Mouse (Mus musculus) E14TG2a.4 (cell line): ENCODE results near the gene Nckap5.
A peak's percentile ranks its signal among the peaks of the same experiment; 100 is the strongest.

Experiments used
- H3K27me3 ChIP-seq: 2 replicates; pipeline ENCODE4 v1.6.1; 2014; ENCODE audit warnings: low read length, control low read depth; ENCODE audit not compliant: insufficient read depth
- H3K36me3 ChIP-seq: 2 replicates; pipeline ENCODE4 v1.6.1; 2014; ENCODE audit warnings: low read length, control low read depth; ENCODE audit not compliant: insufficient read depth
- H3K4me1 ChIP-seq: replicated peaks from 2 replicates; pipeline ENCODE4 v1.6.1; 2014; ENCODE audit warnings: low read depth, low read length, control low read depth
- H3K4me3 ChIP-seq: replicated peaks from 2 replicates; pipeline ENCODE4 v1.5.1; 2014; ENCODE audit warnings: mild to moderate bottlenecking, low read length
- H3K9me3 ChIP-seq: 2 replicates; pipeline ENCODE4 v1.6.1; 2014; ENCODE audit warnings: low read length, control low read depth
- CTCF ChIP-seq: conservative IDR thresholded peaks from 2 replicates; pipeline ENCODE4 v1.5.1; 2014; ENCODE audit warnings: low read length
- NANOG ChIP-seq: IDR thresholded peaks from 2 replicates; pipeline ENCODE4 v1.6.1; 2014; ENCODE audit warnings: borderline replicate concordance, low read length, mixed read lengths
- POU5F1 ChIP-seq: IDR thresholded peaks from 2 replicates; pipeline ENCODE4 v1.6.1; 2014; ENCODE audit warnings: low read length, borderline replicate concordance

Gene Nckap5

DNA sequence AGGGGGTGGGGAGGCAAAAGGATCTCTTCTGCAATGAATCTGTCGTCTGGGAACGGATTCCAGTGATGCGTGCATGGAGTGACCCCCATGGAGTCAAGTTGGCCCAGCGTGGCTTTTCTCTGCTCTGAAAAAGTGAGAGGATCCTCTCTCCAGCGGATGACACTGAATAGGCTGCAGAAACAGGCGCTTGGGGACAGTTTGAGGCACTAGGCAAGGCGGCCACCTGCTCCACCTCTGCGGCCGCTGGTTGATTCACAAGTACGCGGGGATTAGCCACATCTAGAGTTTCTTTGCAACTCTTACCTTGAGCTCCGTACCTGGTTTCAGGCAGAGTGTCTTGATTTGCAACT is 92.3 kb downstream of the Nckap5 start:
- Histone ChIP-seq H3K9me3 (no peaks in the 10 kb centered on the region), H3K36me3 (no peaks in the 10 kb centered on the region), H3K4me1 (peaks cover 15% of the 10 kb centered on the region), H3K4me3 (peak overlapping the region; percentile 23; the same call in 1 of the 2 replicates), H3K27me3 (peaks cover 16% of the 10 kb centered on the region)
- TF ChIP-seq POU5F1 (no peak), NANOG (no peak), CTCF (no peak)

DNA sequence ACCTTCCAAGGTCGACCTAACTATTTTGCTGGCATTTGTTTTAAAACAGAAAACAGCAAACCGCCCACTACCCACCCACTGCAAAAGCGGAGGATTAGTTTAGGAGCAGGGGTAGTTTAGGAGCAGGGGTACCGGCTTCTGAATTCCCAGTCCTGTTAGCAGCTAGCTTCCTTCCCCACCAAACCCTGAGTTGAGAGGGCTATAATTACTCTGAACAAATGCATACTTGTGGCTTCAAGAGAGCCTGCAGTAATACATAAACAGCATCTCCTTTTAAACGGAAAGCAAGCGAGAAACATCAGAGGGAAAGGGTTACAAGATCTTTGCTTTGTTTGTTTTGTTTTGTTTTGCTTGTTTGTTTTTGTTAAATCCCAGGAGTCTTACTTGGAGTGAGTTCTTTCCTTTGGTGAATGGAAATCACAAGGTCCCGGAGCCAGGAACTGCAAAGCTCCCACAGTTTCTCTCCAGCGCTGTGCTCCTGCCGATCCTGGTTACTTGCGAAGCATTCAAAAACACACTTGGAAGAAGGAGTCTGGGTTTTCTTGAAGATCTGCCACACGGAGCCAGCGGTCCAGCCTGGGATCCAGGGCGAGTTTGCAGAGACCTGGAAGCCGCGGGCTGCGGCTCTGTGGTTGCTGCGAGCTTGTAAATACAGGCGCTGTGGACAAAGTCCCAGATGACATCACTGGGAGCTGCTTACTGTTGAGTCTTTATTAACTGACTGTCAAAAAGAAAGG is 92.9 kb downstream of the Nckap5 start:
- peak overlapping the region; percentile 23; the same call in 1 of the 2 replicates for H3K4me3 ChIP-seq
- TF ChIP-seq CTCF, result no peak
- TF ChIP-seq NANOG, result no peak
- no peak for TF ChIP-seq POU5F1
- H3K4me1 ChIP-seq, result peaks cover 15% of the 10 kb centered on the region
- H3K9me3 ChIP-seq, result no peaks in the 10 kb centered on the region
- peaks cover 16% of the 10 kb centered on the region for H3K27me3 ChIP-seq
- H3K36me3 ChIP-seq, result no peaks in the 10 kb centered on the region

DNA sequence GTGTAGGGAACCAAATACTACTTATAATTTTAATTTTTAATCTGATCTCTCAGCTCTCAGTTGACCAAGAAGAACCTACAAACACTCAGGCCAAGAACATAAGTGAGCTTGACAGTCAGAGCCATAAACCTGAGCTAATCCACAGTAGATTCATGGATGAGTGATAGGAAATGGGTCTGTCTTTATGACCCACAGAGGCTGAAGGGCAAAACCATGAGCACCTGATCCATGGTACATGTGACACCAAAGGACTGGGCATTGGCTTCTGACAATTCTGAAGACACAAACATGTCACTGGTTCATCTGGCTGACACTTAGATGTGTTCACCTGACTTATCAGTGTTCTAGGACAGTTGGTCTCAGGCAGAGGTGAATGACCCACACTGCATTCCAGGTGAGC is 98.9 kb downstream of the Nckap5 start:
- peaks cover 3% of the 10 kb centered on the region for H3K27me3 ChIP-seq
- H3K36me3 ChIP-seq, result no peaks in the 10 kb centered on the region
- no peak overlapping the region for H3K4me3 ChIP-seq
- TF ChIP-seq POU5F1 (no peak), NANOG (no peak), CTCF (no peak)
- H3K9me3 ChIP-seq, result no peaks in the 10 kb centered on the region
- no peaks in the 10 kb centered on the region for H3K4me1 ChIP-seq

DNA sequence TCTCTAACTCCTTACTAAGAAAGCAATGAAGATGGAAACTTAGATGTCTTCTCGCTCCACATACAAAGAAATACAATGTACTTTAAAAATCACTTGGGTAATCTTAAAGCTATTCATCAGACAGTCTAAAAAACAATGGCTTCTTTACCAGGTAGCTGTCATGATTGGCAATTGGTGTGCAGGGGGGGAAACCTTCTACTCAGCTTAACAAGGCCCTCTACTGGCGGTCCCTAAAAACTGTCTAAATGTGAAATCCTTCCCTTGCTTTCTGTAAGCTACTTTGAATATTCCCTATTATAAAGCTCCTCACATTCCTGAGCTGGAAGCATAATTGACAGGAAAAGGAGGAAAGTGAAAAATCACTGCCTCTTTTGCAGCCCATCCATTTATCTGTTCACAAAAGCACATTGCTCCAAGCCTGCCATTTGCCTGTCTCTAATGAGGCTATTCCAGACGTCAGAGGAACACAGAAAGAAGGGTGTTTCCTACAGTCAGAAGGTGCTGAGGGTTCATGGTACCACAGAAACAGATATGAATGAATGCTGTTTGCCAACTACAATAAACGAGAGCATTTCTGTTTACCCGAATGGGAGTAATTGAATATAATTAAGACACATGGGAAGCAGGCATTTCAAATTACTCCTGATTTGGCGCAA is 104.1 kb downstream of the Nckap5 start:
- TF ChIP-seq CTCF, result peak; percentile 36
- no peak for TF ChIP-seq POU5F1
- Histone ChIP-seq H3K4me3 (no peak overlapping the region), H3K36me3 (no peaks in the 10 kb centered on the region), H3K27me3 (no peaks in the 10 kb centered on the region), H3K9me3 (no peaks in the 10 kb centered on the region), H3K4me1 (no peaks in the 10 kb centered on the region)

DNA sequence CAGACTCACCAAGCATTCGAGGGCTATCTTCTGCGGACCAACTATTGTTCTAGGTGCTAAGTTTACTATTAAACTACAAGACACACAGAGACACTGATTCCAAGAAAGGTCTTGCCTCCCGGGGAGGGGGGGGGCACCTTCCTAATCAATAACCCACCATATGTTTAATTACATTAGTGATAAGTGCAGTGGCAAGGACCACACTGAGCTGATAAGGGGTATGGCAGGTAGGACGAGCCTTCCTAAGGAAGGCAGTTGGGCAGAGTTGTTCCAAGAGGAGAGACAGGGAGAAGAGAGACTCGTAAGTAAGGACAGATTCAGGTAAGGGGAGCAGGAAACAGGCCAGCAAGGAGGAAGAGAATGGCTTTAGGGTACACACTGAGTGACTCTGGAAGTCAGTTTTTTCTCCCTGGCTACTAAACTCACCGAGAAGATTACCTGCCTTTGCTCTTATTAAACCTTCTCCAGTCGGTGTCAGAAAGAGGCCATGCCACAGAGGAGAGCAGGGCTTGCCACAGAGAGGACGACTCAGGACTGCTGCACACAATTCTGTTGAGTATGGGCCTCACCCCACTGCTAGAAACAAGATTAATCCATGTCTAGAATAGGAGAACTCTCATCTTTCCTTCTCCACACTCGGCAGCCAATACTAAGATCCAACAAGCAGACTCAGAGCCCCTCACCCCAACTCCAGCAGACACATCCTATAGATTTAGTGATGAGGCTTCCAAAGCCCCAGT is 104.8 kb downstream of the Nckap5 start:
- H3K4me3 ChIP-seq, result no peak overlapping the region
- H3K36me3 ChIP-seq, result no peaks in the 10 kb centered on the region
- H3K4me1 ChIP-seq, result no peaks in the 10 kb centered on the region
- no peaks in the 10 kb centered on the region for H3K9me3 ChIP-seq
- H3K27me3 ChIP-seq, result no peaks in the 10 kb centered on the region
- no peak for TF ChIP-seq POU5F1
- TF ChIP-seq NANOG, result no peak
- TF ChIP-seq CTCF, result no peak

DNA sequence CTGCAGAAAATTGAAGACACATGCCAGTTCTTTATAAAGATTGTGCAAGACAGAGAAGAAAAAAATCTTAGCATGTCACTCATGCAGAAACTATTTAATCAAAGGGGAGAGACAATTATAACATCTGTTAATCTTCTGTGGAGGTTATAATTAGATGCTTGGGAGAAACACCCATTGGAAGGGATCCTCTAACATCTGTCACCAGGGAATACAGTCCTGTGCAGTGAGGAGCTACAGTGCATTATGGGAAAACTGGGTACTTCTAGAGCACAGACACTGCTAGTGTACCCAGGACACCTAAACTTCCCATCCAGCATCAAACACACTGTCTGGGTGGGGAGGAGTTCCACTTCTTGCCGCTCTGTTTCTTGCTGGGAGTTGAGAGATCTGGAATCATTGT is 108.7 kb downstream of the Nckap5 start:
- Histone ChIP-seq H3K27me3 (no peaks in the 10 kb centered on the region), H3K4me1 (no peaks in the 10 kb centered on the region), H3K9me3 (no peaks in the 10 kb centered on the region), H3K4me3 (no peak overlapping the region), H3K36me3 (no peaks in the 10 kb centered on the region)
- TF ChIP-seq NANOG, result no peak
- TF ChIP-seq POU5F1, result no peak
- TF ChIP-seq CTCF, result no peak

DNA sequence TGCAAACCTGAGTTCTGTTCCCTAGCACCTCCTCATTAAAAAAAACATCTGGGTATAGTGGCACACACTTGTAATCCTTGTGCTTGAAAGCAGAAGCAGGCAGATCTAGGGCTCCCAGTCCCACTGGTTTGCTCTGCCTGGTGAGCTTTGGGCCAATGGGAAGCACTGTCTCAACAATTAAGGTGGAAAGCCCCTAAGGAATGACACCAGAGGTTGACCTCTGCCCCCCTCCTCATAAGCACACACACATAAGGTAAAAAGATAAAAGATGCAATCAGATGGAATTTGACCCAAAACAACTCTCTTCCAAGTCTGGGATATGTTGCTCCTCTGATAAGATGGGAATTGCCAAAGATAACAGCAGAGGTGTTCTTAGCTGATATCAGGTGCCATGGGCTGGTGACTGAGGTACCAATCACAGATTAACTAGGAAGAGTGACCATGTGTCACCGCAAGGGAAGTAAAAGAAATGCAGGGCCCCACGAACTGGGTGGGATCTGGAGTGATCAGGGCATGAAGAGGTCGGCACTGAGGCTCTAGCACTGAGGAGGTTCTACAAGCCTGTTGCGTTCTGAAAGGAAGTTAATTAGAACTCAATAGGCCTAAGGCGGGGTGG is 110.8 kb downstream of the Nckap5 start:
- Histone ChIP-seq H3K4me3 (no peak overlapping the region), H3K36me3 (no peaks in the 10 kb centered on the region), H3K27me3 (no peaks in the 10 kb centered on the region), H3K4me1 (no peaks in the 10 kb centered on the region), H3K9me3 (no peaks in the 10 kb centered on the region)
- TF ChIP-seq NANOG (no peak), POU5F1 (no peak), CTCF (no peak)

DNA sequence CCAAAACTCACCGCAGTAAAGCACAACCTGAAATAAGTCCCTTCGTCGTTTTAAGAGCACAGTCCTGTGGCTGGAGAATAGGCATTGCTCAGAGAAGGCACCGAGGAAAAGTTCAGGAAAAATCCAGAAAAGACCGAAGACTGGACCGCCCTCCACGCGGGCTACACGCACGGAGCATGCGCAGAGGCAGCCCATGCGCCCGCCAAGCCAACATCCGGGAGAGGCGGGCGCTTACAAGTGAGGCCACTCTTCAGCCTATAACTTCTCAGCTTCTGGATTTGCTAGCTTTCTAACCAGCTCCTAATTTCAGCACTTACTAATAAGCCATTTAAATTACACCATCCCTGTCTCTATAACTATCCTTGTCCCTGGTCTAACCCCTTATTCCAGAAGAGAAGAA is 124.0 kb downstream of the Nckap5 start:
- H3K4me1 ChIP-seq, result no peaks in the 10 kb centered on the region
- H3K36me3 ChIP-seq, result no peaks in the 10 kb centered on the region
- peaks cover 2% of the 10 kb centered on the region; the same call in 1 of the 2 replicates for H3K27me3 ChIP-seq
- TF ChIP-seq CTCF, result no peak
- no peak for TF ChIP-seq POU5F1
- no peak for TF ChIP-seq NANOG
- peaks cover 2% of the 10 kb centered on the region for H3K9me3 ChIP-seq
- no peak overlapping the region for H3K4me3 ChIP-seq
